Mouse (Mus musculus): ENCODE measurements around the gene Cyb561a3. TPM values are rescaled to one million over a fixed set of nuclear protein-coding genes. Genes with fewer than 3 reads are reported as not detected.

The Cyb561a3 gene
- polyA plus RNA-seq, 1 experiment from 2014 or later = 22.6 TPM

GRCm38 (mm10) chr19:10585112-10585511, 8.1 kb downstream of the Cyb561a3 start:
- no peak overlapping the region for H3K9ac ChIP-seq (ENCODE audit: low read length)
- peak; percentile 25; the same call in 1 of the 2 replicates for ATAC-seq (ENCODE audit: insufficient read depth, low FRiP score)
- no peaks in the 10 kb centered on the region for H3K27me3 ChIP-seq (ENCODE audit: control insufficient read depth, insufficient read depth, low read length)
- 68% methylated on average over 8 of the region's 8 CpGs for WGBS
- H3K4me1 ChIP-seq (ENCODE audit: control insufficient read depth, insufficient read depth, low read length) = no peaks in the 10 kb centered on the region
- no peak overlapping the region for H3K27ac ChIP-seq (ENCODE audit: low read length)
- no peak overlapping the region for H3K4me2 ChIP-seq (ENCODE audit: low read depth, low read length)
- no peaks in the 10 kb centered on the region for H3K9me3 ChIP-seq (replicated peaks; ENCODE audit: control insufficient read depth, low read length)
- H3K36me3 ChIP-seq (ENCODE audit: control insufficient read depth, insufficient read depth, low read length) = no peaks in the 10 kb centered on the region
- no peak overlapping the region for H3K4me3 ChIP-seq (replicated peaks; ENCODE audit: low read length)

- no peaks in the 10 kb centered on the region for H3K36me3 ChIP-seq (ENCODE audit: control insufficient read depth, insufficient read depth, low read length)
- H3K27me3 ChIP-seq (ENCODE audit: control insufficient read depth, insufficient read depth, low read length) = no peaks in the 10 kb centered on the region
- H3K4me1 ChIP-seq (ENCODE audit: control insufficient read depth, insufficient read depth, low read length) = no peaks in the 10 kb centered on the region
- H3K27ac ChIP-seq (ENCODE audit: low read length) = no peak overlapping the region
- no peak overlapping the region for H3K4me3 ChIP-seq (replicated peaks; ENCODE audit: low read length)
- WGBS = 84% methylated on average over 8 of the region's 8 CpGs
- H3K9ac ChIP-seq (ENCODE audit: low read length) = no peak overlapping the region
- no peaks in the 10 kb centered on the region for H3K9me3 ChIP-seq (replicated peaks; ENCODE audit: control insufficient read depth, low read length)
- no peak for ATAC-seq (ENCODE audit: insufficient read depth, low FRiP score)
- no peak overlapping the region for H3K4me2 ChIP-seq (ENCODE audit: low read depth, low read length)
These were observed 10.3 kb downstream of the Cyb561a3 start for GRCm38 (mm10) chr19:10587231-10587630.

GRCm38 (mm10) chr19:10589127-10589857, 12.3 kb downstream of the Cyb561a3 start:
- Histone ChIP-seq H3K36me3 (ENCODE audit: control insufficient read depth, insufficient read depth, low read length) (no peaks in the 10 kb centered on the region), H3K27ac (ENCODE audit: low read length) (no peak overlapping the region), H3K27me3 (ENCODE audit: control insufficient read depth, insufficient read depth, low read length) (no peaks in the 10 kb centered on the region), H3K9me3 (replicated peaks; ENCODE audit: control insufficient read depth, low read length) (no peaks in the 10 kb centered on the region), H3K4me2 (ENCODE audit: low read depth, low read length) (no peak overlapping the region), H3K4me3 (replicated peaks; ENCODE audit: low read length) (no peak overlapping the region), H3K9ac (ENCODE audit: low read length) (no peak overlapping the region), H3K4me1 (ENCODE audit: control insufficient read depth, insufficient read depth, low read length) (no peaks in the 10 kb centered on the region)
- no peak for ATAC-seq (ENCODE audit: insufficient read depth, low FRiP score)
- 65% methylated on average over 5 of the region's 5 CpGs for WGBS

DNA sequence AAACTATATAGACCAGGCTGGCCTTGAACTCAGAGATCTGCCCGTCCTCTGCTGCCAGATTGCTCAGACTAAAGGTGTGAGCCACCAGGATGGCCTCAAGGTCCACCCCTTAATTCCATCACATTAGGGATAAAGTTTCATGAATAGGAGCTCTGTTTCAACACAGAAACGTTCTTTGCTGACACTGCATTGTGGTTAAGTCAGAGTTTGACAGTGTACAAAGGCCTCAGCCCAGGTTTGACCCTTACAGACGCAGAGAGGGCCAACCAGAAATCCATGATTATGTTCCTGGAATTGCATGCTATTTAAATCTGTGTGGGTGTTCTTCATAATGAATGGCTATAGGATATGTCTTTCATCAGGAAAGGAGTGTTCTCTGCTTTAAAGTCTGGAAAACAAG, 13.3 kb downstream of the Cyb561a3 start:
- Histone ChIP-seq H3K4me1 (ENCODE audit: control insufficient read depth, insufficient read depth, low read length) (no peaks in the 10 kb centered on the region), H3K27me3 (ENCODE audit: control insufficient read depth, insufficient read depth, low read length) (no peaks in the 10 kb centered on the region), H3K9ac (ENCODE audit: low read length) (no peak overlapping the region), H3K4me3 (replicated peaks; ENCODE audit: low read length) (no peak overlapping the region), H3K36me3 (ENCODE audit: control insufficient read depth, insufficient read depth, low read length) (no peaks in the 10 kb centered on the region), H3K9me3 (replicated peaks; ENCODE audit: control insufficient read depth, low read length) (no peaks in the 10 kb centered on the region), H3K4me2 (ENCODE audit: low read depth, low read length) (no peak overlapping the region), H3K27ac (ENCODE audit: low read length) (no peak overlapping the region)
- 60% methylated on average over 3 of the region's 3 CpGs for WGBS
- ATAC-seq (ENCODE audit: insufficient read depth, low FRiP score) = no peak

DNA sequence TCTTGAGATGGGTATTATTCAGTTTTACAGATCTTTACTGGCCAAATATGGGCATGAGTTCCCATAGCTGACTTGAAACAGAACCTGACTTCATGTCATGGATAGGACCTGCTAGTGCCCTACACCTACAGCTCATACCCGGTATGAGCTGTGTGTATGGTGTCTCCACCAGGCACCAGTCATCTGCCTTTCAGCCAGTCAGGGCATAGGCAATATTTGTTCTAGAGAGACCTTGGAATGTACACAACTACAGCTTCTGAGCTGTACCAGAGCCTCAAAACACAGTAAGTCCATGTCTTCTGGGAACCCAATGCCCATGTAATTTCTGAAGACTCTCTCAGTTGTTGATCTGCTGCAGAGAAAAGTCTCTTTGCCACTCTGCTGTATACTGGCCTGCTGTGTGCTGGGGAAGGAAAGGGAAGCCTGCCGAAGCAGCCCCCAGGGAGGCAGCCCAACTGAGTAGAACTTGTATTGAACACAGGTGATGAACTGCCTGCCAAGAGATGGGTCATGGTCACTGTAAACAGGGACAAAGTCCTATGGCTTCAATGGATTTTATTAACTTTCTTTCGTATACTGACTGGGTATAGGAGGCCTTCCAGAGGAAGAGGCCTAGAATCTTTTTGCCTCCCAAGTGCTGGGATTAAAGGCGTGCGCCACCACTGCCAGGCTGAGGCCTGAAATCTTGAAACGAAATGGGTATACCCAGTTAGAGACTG, 14.8 kb downstream of the Cyb561a3 start:
- 90% methylated on average over 6 of the region's 6 CpGs for WGBS

DNA sequence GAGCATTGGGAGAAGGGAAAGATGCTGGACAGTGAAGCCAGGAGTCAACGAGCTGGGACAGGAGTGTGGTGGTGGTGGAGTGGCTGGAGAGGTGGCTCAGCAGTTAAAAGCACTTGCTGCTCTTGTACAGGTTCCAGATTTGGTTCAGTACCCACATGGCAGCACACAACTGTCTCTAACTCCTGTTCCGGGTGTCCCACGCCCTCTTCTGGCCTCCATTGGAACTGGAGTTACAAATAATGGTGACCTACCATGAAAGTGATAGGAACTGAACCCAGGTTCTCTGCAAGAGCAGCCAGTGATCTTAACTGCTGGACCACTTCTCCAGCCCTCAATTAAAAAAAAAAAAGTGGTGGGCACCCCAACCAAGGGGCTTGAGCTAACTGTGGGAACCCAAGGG, 21.2 kb downstream of the Cyb561a3 start:
- H3K27me3 ChIP-seq (ENCODE audit: control insufficient read depth, insufficient read depth, low read length) = no peaks in the 10 kb centered on the region
- H3K4me1 ChIP-seq (ENCODE audit: control insufficient read depth, insufficient read depth, low read length) = no peaks in the 10 kb centered on the region
- H3K4me2 ChIP-seq (ENCODE audit: low read depth, low read length) = no peak overlapping the region
- H3K9me3 ChIP-seq (replicated peaks; ENCODE audit: control insufficient read depth, low read length) = no peaks in the 10 kb centered on the region
- ATAC-seq (ENCODE audit: insufficient read depth, low FRiP score) = no peak
- H3K9ac ChIP-seq (ENCODE audit: low read length) = no peak overlapping the region
- no peak overlapping the region for H3K27ac ChIP-seq (ENCODE audit: low read length)
- 35% methylated on average over 3 of the region's 3 CpGs for WGBS
- H3K4me3 ChIP-seq (replicated peaks; ENCODE audit: low read length) = no peak overlapping the region
- no peaks in the 10 kb centered on the region for H3K36me3 ChIP-seq (ENCODE audit: control insufficient read depth, insufficient read depth, low read length)

More for the DNA sequence above, 14.8 kb downstream of the Cyb561a3 start:
- no peak overlapping the region for H3K4me3 ChIP-seq (replicated peaks; ENCODE audit: low read length)
- H3K9ac ChIP-seq (ENCODE audit: low read length) = no peak overlapping the region
- no peaks in the 10 kb centered on the region for H3K9me3 ChIP-seq (replicated peaks; ENCODE audit: control insufficient read depth, low read length)
- ATAC-seq (ENCODE audit: insufficient read depth, low FRiP score) = no peak
- H3K27me3 ChIP-seq (ENCODE audit: control insufficient read depth, insufficient read depth, low read length) = no peaks in the 10 kb centered on the region
- no peaks in the 10 kb centered on the region for H3K36me3 ChIP-seq (ENCODE audit: control insufficient read depth, insufficient read depth, low read length)
- no peaks in the 10 kb centered on the region for H3K4me1 ChIP-seq (ENCODE audit: control insufficient read depth, insufficient read depth, low read length)
- no peak overlapping the region for H3K4me2 ChIP-seq (ENCODE audit: low read depth, low read length)
- no peak overlapping the region for H3K27ac ChIP-seq (ENCODE audit: low read length)

DNA sequence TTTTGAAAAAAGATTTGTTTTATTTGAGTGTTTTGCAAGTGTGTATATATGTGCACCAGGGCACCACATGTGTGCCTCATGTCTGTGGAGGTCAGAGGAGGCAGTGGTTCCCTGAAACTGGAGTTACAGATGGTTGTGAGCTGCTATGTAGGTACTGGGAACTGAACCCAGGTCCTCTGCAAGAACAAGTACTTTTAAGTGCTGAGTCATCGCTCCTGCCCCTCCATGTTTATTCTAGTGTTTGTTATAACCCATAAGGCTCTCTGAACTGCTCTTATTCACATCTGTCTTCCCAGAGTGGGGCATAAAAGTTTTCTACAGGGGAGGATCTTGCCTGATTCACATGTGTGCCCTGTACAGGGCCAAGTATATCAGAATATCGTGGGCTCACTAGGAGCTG, 22.7 kb downstream of the Cyb561a3 start:
- Histone ChIP-seq H3K9ac (ENCODE audit: low read length) (no peak overlapping the region), H3K4me1 (ENCODE audit: control insufficient read depth, insufficient read depth, low read length) (peaks cover 3% of the 10 kb centered on the region), H3K36me3 (ENCODE audit: control insufficient read depth, insufficient read depth, low read length) (no peaks in the 10 kb centered on the region), H3K27ac (ENCODE audit: low read length) (no peak overlapping the region), H3K27me3 (ENCODE audit: control insufficient read depth, insufficient read depth, low read length) (no peaks in the 10 kb centered on the region), H3K9me3 (replicated peaks; ENCODE audit: control insufficient read depth, low read length) (no peaks in the 10 kb centered on the region), H3K4me2 (ENCODE audit: low read depth, low read length) (no peak overlapping the region), H3K4me3 (replicated peaks; ENCODE audit: low read length) (no peak overlapping the region)
- WGBS = 92% methylated on average over 2 of the region's 2 CpGs
- no peak for ATAC-seq (ENCODE audit: insufficient read depth, low FRiP score)

DNA sequence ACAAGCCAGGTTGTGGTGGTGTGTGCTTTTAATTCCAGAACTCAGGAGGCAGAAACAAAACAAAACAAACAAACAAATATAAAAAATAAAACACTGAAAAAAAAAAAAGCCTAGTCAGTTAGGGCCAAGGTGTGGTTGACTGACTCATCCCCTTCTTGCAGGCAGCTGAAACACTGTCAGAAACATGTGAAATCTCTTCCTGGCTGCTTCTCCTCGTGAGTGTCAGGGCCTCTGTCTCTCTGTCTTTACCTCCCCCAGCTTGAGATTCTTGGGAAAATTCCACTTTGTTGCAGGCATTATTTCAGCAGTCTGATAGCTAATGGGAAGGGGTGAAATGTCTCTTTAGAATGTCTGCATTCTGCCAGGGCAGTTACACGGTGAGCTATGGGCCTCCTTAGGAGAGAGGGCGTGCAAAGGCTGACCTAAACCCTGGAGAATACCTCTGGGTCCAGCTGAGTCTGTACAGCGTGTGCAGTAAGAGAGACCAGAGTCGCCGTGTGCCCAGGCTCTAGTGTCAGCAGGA, 25.3 kb downstream of the Cyb561a3 start:
- H3K36me3 ChIP-seq (ENCODE audit: control insufficient read depth, insufficient read depth, low read length) = no peaks in the 10 kb centered on the region
- WGBS = 8% methylated on average over 6 of the region's 6 CpGs

DNA sequence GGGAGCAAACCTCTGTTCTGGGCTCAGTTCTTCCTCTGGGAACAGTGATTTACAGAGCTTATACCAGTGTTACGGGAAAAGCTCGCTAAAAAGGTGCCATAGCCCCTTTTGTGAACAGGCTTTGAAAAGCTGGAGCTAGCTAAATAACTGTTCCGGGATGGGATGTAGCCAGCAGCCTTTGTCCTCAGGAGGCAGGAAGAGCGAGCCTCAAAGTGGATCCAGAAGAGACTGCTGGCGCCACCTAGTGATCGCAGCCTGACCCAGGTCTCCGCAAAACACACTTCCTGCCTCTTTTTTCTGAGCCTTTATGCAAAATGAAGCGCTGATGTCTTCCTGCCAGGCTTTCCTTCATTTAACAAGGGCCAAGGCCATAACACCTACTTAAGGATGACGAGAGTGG, 25.8 kb downstream of the Cyb561a3 start:
- peak overlapping the region; percentile 39 for H3K4me3 ChIP-seq (replicated peaks; ENCODE audit: low read length)
- H3K36me3 ChIP-seq (ENCODE audit: control insufficient read depth, insufficient read depth, low read length) = 0 out of 2 replicates have a peak, but pooled peaks cover 1% of the 10 kb centered on the region
- peak overlapping the region; percentile 60 for H3K4me2 ChIP-seq (ENCODE audit: low read depth, low read length)
- H3K9me3 ChIP-seq (replicated peaks; ENCODE audit: control insufficient read depth, low read length) = no peaks in the 10 kb centered on the region
- H3K9ac ChIP-seq (ENCODE audit: low read length) = peak overlapping the region; percentile 72
- H3K27me3 ChIP-seq (ENCODE audit: control insufficient read depth, insufficient read depth, low read length) = no peaks in the 10 kb centered on the region
- peaks cover 15% of the 10 kb centered on the region for H3K4me1 ChIP-seq (ENCODE audit: control insufficient read depth, insufficient read depth, low read length)
- WGBS = 1% methylated on average over 9 of the region's 9 CpGs
- ATAC-seq (ENCODE audit: insufficient read depth, low FRiP score) = peak; percentile 61; the same call in 1 of the 2 replicates
- H3K27ac ChIP-seq (ENCODE audit: low read length) = peak overlapping the region; percentile 89

More for the DNA sequence above, 25.3 kb downstream of the Cyb561a3 start:
- Histone ChIP-seq H3K9ac (ENCODE audit: low read length) (peak overlapping the region; percentile 72), H3K9me3 (replicated peaks; ENCODE audit: control insufficient read depth, low read length) (no peaks in the 10 kb centered on the region), H3K27ac (ENCODE audit: low read length) (peak overlapping the region; percentile 89), H3K4me1 (ENCODE audit: control insufficient read depth, insufficient read depth, low read length) (peaks cover 15% of the 10 kb centered on the region), H3K4me3 (replicated peaks; ENCODE audit: low read length) (peak overlapping the region; percentile 39), H3K4me2 (ENCODE audit: low read depth, low read length) (peak overlapping the region; percentile 60), H3K27me3 (ENCODE audit: control insufficient read depth, insufficient read depth, low read length) (no peaks in the 10 kb centered on the region)
- no peak for ATAC-seq (ENCODE audit: insufficient read depth, low FRiP score)

Measured in stomach, embryonic 16.5 days (tissue).